Mouse (Mus musculus): ENCODE measurements at regions not wholly inside any gene's neighbourhood (a gene's known extent, or its start where the extent isn't known, plus 50 kb on each side); places are given as distances from the start of the nearest gene placed in this dataset.

DNA sequence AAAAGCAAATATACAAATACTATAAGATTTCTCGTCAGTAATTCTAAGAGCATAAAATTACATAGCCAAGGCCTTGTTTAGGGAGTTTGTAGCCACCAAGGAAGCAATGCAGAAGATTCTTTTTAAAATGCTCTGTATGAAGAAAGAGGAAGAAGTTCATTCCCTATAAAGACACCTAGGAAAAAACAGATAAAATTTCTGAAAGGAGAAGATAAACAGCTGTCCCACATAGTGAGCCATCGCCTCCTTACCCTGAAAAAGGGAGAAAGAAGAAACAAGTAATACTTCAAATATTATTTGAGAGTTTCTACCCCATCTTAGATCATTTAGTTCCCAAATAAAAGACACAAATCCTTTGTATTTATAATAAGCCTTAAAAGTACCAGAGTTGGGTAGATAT, 190.3 kb upstream of the Mad2l1 start:
- no peak overlapping the region for H3K27ac ChIP-seq (replicated peaks)
- no peaks in the 10 kb centered on the region for H3K27me3 ChIP-seq
- WGBS, result 98% methylated on average over 2 of the region's 2 CpGs
- ATAC-seq (ENCODE audit: low FRiP score, low read depth), result no peak
- H3K9ac ChIP-seq (replicated peaks), result no peak overlapping the region
- no peak overlapping the region for H3K4me2 ChIP-seq (replicated peaks)
- H3K36me3 ChIP-seq, result no peaks in the 10 kb centered on the region
- H3K4me1 ChIP-seq, result no peaks in the 10 kb centered on the region
- H3K4me3 ChIP-seq, result no peak overlapping the region
- H3K9me3 ChIP-seq, result no peaks in the 10 kb centered on the region

DNA sequence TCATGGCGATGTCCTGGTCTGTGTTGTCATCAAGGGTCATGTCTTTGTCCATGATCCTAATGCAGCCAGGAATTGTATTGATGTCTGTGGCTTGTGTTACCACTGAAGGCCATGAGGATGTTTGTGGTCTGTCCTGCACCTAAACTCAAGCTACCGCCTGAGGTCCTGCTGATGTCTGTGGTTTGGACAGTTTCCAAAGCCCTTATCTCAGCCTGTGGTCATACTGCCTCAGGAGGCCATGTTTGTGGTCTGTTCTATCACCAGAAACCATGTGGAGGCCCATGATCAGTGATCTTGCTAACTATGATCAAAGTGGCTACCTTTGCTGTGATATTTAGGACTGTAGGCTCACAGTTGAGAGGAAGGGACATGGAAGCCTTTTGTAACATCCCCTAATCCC, 187.8 kb upstream of the Mad2l1 start:
- Histone ChIP-seq H3K4me2 (replicated peaks) (no peak overlapping the region), H3K4me1 (no peaks in the 10 kb centered on the region), H3K27me3 (no peaks in the 10 kb centered on the region), H3K4me3 (no peak overlapping the region), H3K9me3 (no peaks in the 10 kb centered on the region), H3K36me3 (no peaks in the 10 kb centered on the region), H3K9ac (replicated peaks) (no peak overlapping the region), H3K27ac (replicated peaks) (no peak overlapping the region)
- 94% methylated on average over 2 of the region's 2 CpGs for WGBS
- no peak for ATAC-seq (ENCODE audit: low FRiP score, low read depth)

DNA sequence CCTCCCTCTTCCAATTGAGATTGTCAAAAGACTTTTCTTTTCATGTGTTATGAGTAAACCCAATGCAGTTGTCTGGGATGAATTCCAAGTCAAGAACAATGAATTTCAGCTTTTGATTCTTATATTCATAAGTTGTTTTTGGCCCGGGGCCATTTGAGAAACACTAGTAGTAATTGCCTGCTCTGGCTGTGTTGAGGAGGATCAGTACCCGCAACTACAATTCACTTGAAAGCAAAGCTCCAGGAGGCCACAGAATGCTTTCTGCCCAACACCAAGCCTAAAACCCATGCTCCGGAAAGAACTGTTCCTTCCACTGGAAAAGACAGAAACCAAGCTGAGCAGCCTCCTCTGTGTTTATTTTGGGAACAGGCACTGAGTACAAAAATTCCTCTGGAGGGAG, 174.1 kb upstream of the Mad2l1 start:
- 76% methylated on average over 3 of the region's 3 CpGs for WGBS
- Histone ChIP-seq H3K9me3 (no peaks in the 10 kb centered on the region), H3K27ac (replicated peaks) (no peak overlapping the region), H3K4me1 (no peaks in the 10 kb centered on the region), H3K9ac (replicated peaks) (no peak overlapping the region), H3K4me2 (replicated peaks) (no peak overlapping the region), H3K4me3 (no peak overlapping the region), H3K36me3 (no peaks in the 10 kb centered on the region), H3K27me3 (no peaks in the 10 kb centered on the region)
- no peak for ATAC-seq (ENCODE audit: low FRiP score, low read depth)

DNA sequence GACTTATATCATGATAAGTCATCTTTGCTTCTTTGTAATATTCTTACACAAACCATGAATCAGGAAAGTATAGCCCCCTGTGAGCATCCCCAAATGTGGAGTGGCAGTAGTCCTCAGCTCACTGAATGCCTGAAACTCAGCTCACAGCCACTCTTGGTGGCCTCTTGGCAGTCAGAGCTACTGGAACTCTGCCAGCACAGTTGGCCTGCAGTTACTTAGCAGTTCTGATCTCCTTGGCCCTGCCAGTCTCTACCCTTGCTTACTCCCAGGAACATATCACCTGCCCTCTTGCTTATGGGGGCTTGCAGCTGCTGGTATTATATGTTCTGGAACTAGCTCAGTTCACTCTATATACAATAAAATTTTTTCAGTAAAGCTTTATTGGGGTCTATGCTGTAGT, 167.9 kb upstream of the Mad2l1 start:
- no peak overlapping the region for H3K27ac ChIP-seq (replicated peaks)
- H3K27me3 ChIP-seq, result no peaks in the 10 kb centered on the region
- no peaks in the 10 kb centered on the region for H3K4me1 ChIP-seq
- no peaks in the 10 kb centered on the region for H3K36me3 ChIP-seq
- no peak overlapping the region for H3K4me2 ChIP-seq (replicated peaks)
- H3K9ac ChIP-seq (replicated peaks), result no peak overlapping the region
- no peak for ATAC-seq (ENCODE audit: low FRiP score, low read depth)
- H3K9me3 ChIP-seq, result no peaks in the 10 kb centered on the region
- no peak overlapping the region for H3K4me3 ChIP-seq

DNA sequence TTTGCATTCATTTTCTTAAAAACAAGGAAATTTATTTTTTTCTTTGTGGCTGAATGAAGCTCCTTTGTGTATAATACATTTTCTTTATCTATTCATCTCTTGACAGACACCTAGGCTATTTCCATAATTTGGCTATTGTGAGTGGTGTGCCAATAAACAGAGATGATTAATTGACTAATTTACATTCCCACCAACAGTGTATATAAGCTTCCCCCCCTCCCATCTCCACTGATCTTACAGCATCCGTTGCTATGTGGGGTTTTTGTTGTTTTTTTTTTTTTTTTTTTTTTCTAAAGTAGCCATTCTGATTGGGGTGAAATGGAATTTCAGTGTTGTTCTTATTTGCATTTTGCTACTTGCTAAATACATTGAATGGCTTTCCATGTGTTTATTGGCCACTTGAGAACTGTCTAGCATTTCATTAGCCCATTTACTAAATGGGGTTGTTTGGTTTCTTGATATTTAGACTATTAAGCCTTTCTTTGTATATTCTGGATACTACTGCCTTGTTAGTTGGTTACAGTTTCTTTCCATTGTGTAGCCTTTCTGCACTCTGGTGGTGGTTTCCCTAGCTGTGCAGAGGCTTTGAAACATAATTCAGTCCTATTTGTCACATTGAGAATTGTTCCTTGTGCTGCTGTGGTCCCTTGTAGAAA, 153.8 kb upstream of the Mad2l1 start:
- no peak overlapping the region for H3K4me3 ChIP-seq
- H3K27me3 ChIP-seq, result no peaks in the 10 kb centered on the region
- H3K9me3 ChIP-seq, result no peaks in the 10 kb centered on the region
- H3K36me3 ChIP-seq, result no peaks in the 10 kb centered on the region
- ATAC-seq (ENCODE audit: low FRiP score, low read depth), result no peak
- H3K4me2 ChIP-seq (replicated peaks), result no peak overlapping the region
- H3K27ac ChIP-seq (replicated peaks), result no peak overlapping the region
- H3K9ac ChIP-seq (replicated peaks), result no peak overlapping the region
- no peaks in the 10 kb centered on the region for H3K4me1 ChIP-seq
- WGBS, result 43% methylated on average over 1 of the region's 1 CpGs

DNA sequence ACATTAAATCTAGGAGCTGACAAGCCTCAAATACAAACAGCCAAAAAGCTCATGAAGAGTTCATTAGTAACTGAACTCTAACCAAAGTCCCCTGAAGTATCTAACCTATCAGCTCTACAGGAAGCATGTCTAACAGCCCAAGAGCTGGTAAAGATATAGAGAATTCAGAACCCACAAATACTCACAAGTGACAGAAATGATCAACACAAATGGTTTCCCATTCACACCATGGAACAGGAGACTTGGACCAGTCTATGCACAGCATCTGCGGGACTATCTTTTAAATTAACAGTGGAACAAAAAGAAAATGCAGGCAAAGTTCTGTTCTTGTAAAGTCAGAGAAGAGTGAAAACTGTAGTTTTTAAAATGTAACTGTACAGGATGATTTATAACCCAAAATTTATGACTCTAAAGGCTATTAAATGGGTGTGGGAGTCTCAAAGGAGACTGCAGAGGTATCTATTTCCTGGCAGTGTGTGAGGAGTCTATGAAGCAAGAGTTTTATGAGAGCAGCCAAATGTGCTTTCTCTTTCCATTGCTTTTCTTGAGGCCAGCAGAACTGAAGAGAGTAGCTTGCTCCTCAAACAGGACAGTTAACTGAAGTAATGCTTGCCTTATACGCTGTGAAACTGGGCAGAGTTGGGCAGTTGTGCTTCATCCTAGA, 152.7 kb upstream of the Mad2l1 start:
- H3K36me3 ChIP-seq, result no peaks in the 10 kb centered on the region
- no peak for ATAC-seq (ENCODE audit: low FRiP score, low read depth)
- H3K4me1 ChIP-seq, result no peaks in the 10 kb centered on the region
- no peak overlapping the region for H3K9ac ChIP-seq (replicated peaks)
- no peak overlapping the region for H3K27ac ChIP-seq (replicated peaks)
- H3K27me3 ChIP-seq, result no peaks in the 10 kb centered on the region
- H3K9me3 ChIP-seq, result no peaks in the 10 kb centered on the region
- no peak overlapping the region for H3K4me2 ChIP-seq (replicated peaks)
- WGBS, result 91% methylated on average over 2 of the region's 2 CpGs
- no peak overlapping the region for H3K4me3 ChIP-seq

DNA sequence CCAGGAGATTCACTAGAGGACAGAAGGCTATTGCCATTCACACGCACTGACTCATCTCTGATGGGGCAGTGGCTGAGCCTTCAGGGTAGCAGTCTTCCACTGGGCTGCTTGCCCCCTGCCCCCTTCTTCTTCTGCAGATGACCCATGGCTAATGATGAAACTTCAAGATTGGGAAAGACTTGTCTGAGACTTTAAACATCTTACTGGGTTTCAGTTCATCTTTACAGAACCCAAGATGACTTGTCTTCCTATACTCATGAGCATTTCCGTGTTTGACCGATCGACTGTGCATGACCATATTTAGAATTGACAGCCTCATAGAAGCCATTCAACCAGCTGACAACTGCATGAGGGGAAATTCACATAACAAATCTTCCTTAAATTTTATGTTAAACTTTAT, 140.0 kb upstream of the Mad2l1 start:
- Histone ChIP-seq H3K4me3 (no peak overlapping the region), H3K27me3 (no peaks in the 10 kb centered on the region), H3K9ac (replicated peaks) (no peak overlapping the region), H3K4me1 (peaks cover 3% of the 10 kb centered on the region; the same call in 1 of the 2 replicates), H3K9me3 (no peaks in the 10 kb centered on the region), H3K27ac (replicated peaks) (no peak overlapping the region), H3K36me3 (no peaks in the 10 kb centered on the region), H3K4me2 (replicated peaks) (no peak overlapping the region)
- WGBS, result 90% methylated on average over 4 of the region's 4 CpGs
- no peak for ATAC-seq (ENCODE audit: low FRiP score, low read depth)

DNA sequence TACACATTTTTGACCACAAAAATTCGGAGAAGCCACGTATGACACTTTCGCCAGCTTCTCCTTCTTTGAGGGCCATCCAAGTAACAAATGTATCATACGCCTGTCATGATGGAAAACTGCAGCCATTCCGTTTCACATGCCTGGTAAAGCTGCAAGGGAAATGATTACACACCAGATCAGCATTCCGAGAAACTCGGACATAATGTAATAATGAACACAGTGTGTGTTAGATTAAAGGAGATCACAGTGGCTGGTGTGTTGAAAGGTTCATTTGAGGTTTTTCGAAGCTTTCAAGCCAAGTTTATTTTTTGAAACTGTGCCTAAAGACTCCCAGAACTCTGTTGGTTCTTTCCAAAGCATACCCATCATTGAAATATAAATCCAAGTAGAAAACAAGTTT, 137.8 kb upstream of the Mad2l1 start:
- 84% methylated on average over 8 of the region's 8 CpGs for WGBS
- ATAC-seq (ENCODE audit: low FRiP score, low read depth), result no peak
- H3K4me2 ChIP-seq (replicated peaks), result no peak overlapping the region
- no peak overlapping the region for H3K27ac ChIP-seq (replicated peaks)
- H3K27me3 ChIP-seq, result no peaks in the 10 kb centered on the region
- no peaks in the 10 kb centered on the region for H3K36me3 ChIP-seq
- no peaks in the 10 kb centered on the region for H3K9me3 ChIP-seq
- no peak overlapping the region for H3K9ac ChIP-seq (replicated peaks)
- H3K4me3 ChIP-seq, result no peak overlapping the region
- H3K4me1 ChIP-seq, result peaks cover 11% of the 10 kb centered on the region

DNA sequence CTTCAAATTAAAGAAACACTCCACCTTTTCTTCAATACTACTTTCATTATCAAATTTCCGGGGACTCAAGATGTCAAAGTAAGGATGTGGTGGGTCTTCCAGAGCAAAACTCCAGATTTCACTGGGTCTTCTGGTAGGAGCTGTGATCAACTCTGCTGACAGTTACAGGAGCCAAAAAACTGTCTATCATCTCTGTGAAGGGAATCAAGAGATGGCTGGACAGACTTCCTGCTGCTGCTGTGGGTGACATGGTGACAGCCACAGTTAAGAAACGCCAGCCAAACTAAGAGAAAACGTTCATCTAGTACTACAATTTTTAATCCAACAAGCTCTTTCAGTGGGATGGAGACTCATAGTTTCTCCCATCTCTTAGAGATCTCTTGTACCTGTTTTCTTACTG, 136.5 kb upstream of the Mad2l1 start:
- H3K4me2 ChIP-seq (replicated peaks), result no peak overlapping the region
- 0 out of 2 replicates have a peak overlapping the region, but pooled peaks have one; percentile 3 for H3K27ac ChIP-seq (replicated peaks)
- no peaks in the 10 kb centered on the region for H3K36me3 ChIP-seq
- 58% methylated on average over 3 of the region's 3 CpGs for WGBS
- ATAC-seq (ENCODE audit: low FRiP score, low read depth), result no peak
- H3K9ac ChIP-seq (replicated peaks), result no peak overlapping the region
- H3K4me1 ChIP-seq, result peaks cover 11% of the 10 kb centered on the region
- no peaks in the 10 kb centered on the region for H3K27me3 ChIP-seq
- H3K4me3 ChIP-seq, result no peak overlapping the region
- H3K9me3 ChIP-seq, result no peaks in the 10 kb centered on the region

DNA sequence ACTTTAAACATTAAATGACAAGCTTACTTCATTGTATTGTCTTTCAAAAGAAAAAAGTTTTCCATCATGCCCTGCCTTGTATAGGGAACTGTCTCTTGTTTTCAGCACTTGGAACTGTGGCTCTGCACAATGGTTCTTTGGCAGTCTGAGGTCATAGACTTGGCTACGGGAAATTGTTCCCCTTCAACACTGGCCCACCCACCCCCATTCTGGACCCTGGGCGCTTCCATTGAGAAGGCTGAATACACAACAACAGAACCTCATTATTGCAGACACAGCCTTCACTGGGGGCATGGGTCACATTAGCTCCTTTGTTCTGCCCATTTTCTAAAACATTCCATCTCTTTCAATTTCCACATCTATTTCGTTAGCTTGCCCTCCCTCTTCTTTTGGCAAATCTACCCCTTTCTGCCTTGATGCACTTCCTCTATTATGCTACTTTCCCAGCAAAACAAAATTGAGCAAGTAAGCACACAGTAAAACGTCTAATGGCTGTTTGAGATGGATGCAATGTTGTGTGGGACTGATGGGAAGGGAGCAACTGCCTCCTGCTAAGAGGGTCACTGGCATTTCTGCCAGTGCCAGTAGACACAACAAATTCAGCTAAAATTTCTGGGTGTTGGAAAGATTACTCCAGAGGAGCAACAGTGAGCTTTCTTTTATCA, 136.0 kb upstream of the Mad2l1 start:
- 7% methylated on average over 4 of the region's 4 CpGs for whole genome bisulfite sequencing
- H3K4me1 ChIP-seq, result peaks cover 11% of the 10 kb centered on the region
- H3K9ac ChIP-seq (replicated peaks), result no peak overlapping the region
- peak; percentile 89 for ATAC-seq (ENCODE audit: low FRiP score, low read depth)
- H3K27ac ChIP-seq (replicated peaks), result peak overlapping the region; percentile 30; the same call in 1 of the 2 replicates
- H3K9me3 ChIP-seq, result no peaks in the 10 kb centered on the region
- no peak overlapping the region for H3K4me2 ChIP-seq (replicated peaks)
- no peak overlapping the region for H3K4me3 ChIP-seq
- H3K36me3 ChIP-seq, result no peaks in the 10 kb centered on the region
- H3K27me3 ChIP-seq, result no peaks in the 10 kb centered on the region

DNA sequence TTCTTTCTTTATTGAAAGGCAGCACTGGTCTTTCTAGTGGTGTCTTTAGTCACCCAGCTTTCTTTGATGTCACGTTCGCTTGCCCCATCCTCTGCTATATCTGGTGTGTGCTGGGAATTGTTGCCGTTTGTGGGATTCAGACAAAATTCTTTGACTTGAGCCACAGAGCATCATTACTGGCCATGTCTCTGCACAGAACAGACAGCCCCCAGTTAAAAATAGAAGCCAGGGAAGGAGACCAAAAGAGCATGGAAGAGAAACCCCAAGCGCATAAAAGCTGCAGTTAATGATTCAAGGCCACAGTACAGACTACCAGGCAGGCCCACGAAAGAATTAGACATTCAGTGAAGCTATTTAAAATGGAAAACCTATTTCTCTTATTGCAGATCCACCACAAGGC, 133.7 kb upstream of the Mad2l1 start:
- Histone ChIP-seq H3K9ac (replicated peaks) (no peak overlapping the region), H3K4me2 (replicated peaks) (no peak overlapping the region), H3K4me1 (peaks cover 11% of the 10 kb centered on the region), H3K4me3 (no peak overlapping the region), H3K9me3 (no peaks in the 10 kb centered on the region), H3K27ac (replicated peaks) (peak overlapping the region; percentile 39; the same call in 1 of the 2 replicates), H3K36me3 (no peaks in the 10 kb centered on the region), H3K27me3 (no peaks in the 10 kb centered on the region)
- 30% methylated on average over 5 of the region's 5 CpGs for WGBS
- 0 out of 2 replicates have a peak, but pooled peaks have one; percentile 7 for ATAC-seq (ENCODE audit: low FRiP score, low read depth)

DNA sequence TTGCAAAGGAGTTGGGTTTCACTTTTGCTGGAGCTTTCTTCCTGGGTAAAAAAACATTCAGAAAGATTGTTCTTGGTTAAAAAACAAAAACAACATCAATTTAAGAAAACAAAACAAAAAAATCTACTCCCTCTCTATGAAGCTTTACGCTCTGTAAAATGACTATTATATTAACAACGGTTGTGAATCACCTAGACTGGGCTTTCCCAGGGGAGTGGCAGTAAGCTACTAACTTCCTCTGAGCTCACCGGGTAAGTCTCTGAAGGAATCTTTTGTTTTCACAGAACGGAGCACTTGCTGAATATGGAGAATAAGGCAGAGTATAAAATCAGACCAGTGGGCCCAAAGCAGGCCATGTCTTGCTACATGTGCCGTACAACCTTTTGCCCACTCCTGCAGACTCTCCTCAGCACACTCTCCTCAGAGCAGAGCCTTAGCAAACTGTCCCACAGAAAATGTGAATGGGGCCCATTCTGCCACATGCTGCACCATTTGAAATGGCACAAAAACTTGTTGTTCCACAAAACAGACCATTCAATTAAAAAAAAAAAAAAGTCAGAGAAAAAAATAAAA, 133.2 kb upstream of the Mad2l1 start:
- no peak for ATAC-seq (ENCODE audit: low FRiP score, low read depth)
- Histone ChIP-seq H3K36me3 (no peaks in the 10 kb centered on the region), H3K27me3 (no peaks in the 10 kb centered on the region), H3K4me3 (no peak overlapping the region), H3K4me2 (replicated peaks) (no peak overlapping the region), H3K4me1 (peaks cover 11% of the 10 kb centered on the region), H3K27ac (replicated peaks) (peak overlapping the region; percentile 39; the same call in 1 of the 2 replicates), H3K9me3 (no peaks in the 10 kb centered on the region), H3K9ac (replicated peaks) (no peak overlapping the region)
- 29% methylated on average over 5 of the region's 5 CpGs for WGBS

Measured in midbrain, embryonic 12.5 days (tissue).